Comparison of ENCODE assay signal across 23 mouse cellular contexts in the genomic region with DNA sequence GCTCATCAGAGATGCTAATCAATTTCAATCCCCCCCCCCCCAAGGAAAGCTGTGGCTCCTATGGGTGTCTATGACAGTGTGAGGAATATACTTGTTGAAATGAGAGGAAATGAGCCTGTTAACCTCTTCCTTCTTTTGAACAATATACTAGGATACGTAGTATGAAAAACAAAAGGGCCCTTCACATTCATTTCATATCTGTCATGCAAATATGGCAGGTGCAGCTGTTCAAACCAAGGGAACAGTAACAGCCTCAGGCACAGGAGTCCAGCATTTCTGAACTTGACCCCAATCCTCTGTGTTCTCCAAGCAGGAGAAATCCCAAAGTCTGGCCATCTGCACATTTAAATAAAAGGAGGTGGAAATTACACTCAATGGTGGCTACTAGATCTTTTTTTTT.
DNase-seq lines count a peak whose midpoint lies in the region; TF ChIP-seq lines count a peak whose summit lies in the region.
"Had no signal": no experiment of that assay in that cellular context is flagged by ENCODE, and none has a peak within 500 bp of the region (broad histone marks: within the 10 kb centered on the region; RNA-seq: fewer than 3 reads in every experiment).

No protein-coding gene starts in this region.

- H3K27ac ChIP-seq in kidney, adult 2 months (ENCODE audit: insufficient read depth, low read depth, low read length) = no peak overlapping the region
- H3K27ac ChIP-seq: embryonic facial prominence, embryonic 10.5 days; embryonic facial prominence, embryonic 13.5 days; forebrain, embryonic 12.5 days; hindbrain, embryonic 10.5 days; hindbrain, embryonic 13.5 days; intestine, embryonic 15.5 days had no signal

- H3K4me3 ChIP-seq in kidney, adult 2 months (ENCODE audit: insufficient read depth, low read depth, low read length) = no peak overlapping the region
- H3K4me3 ChIP-seq: embryonic facial prominence, embryonic 10.5 days; embryonic facial prominence, embryonic 13.5 days; erythroblast, embryonic 14.5 days; forebrain, embryonic 12.5 days; hindbrain, embryonic 10.5 days; hindbrain, embryonic 13.5 days; intestine, embryonic 15.5 days had no signal

- no peaks in the 10 kb centered on the region for H3K27me3 ChIP-seq in kidney, adult 2 months (replicated peaks; ENCODE audit: control insufficient read depth, insufficient read depth, low read length)
- H3K27me3 ChIP-seq: CH12.LX; embryonic facial prominence, embryonic 13.5 days; forebrain, embryonic 12.5 days; hindbrain, embryonic 13.5 days; intestine, embryonic 15.5 days had no signal

- 71% methylated on average over 1 of the region's 1 CpGs for WGBS in kidney, adult 2 months

- DNase-seq in cerebellum, adult 9-10 months = peak; percentile 11
- DNase-seq in cerebellum, adult 11 months = no peak
- DNase-seq in kidney, adult 2 months = peak; percentile 35
- DNase-seq in kidney, postnatal 14 days = no peak
- peak; percentile 74 for DNase-seq in retina, postnatal 1 day
- no peak for DNase-seq in spleen, postnatal 14 days (ENCODE audit: low spot score in 2 of 2)
- DNase-seq: adrenal gland, adult 2 months; adrenal gland, postnatal 14 days; B cell, adult 2 months; embryo, embryonic 11 days; gastrocnemius, postnatal 10 days; gastrocnemius, postnatal 36 days; heart, postnatal 36 days; kidney, adult 11 months had no signal

- H3K36me3 ChIP-seq in kidney, adult 2 months (ENCODE audit: control insufficient read depth, insufficient read depth, low read length) = no peaks in the 10 kb centered on the region
- H3K36me3 ChIP-seq: embryonic facial prominence, embryonic 10.5 days; embryonic facial prominence, embryonic 13.5 days; forebrain, embryonic 12.5 days; G1E; hindbrain, embryonic 10.5 days; hindbrain, embryonic 13.5 days; intestine, embryonic 15.5 days had no signal

- no peaks in the 10 kb centered on the region for H3K4me1 ChIP-seq in kidney, adult 2 months (ENCODE audit: control insufficient read depth, insufficient read depth, low read length)

- no peak for TF ChIP-seq POLR2A in kidney, adult 2 months (IDR thresholded peaks at IDR 0.05; ENCODE audit: low read depth, low read length)

- no peak for TF ChIP-seq CTCF in kidney, adult 2 months (conservative IDR thresholded peaks at IDR 0.05; ENCODE audit: insufficient read depth, insufficient read length, low read depth, low read length)

Comparison
In these comparisons a context has a peak if more than half of its experiments do, and no peak if none do; other contexts are left out.
1. DNase-seq: peak in cerebellum, adult 9-10 months (single experiment), kidney, adult 2 months (single experiment) and retina, postnatal 1 day (single experiment); none in cerebellum, adult 11 months (single experiment), kidney, postnatal 14 days (single experiment) and spleen, postnatal 14 days (0 of 2).